Mouse (Mus musculus) lung, embryonic 15.5 days (tissue): Measurements from ENCODE around the gene Myo3b. TPM values are rescaled to one million over a fixed set of nuclear protein-coding genes. Genes with fewer than 3 reads are reported as not detected.

Experiments used
- ATAC-seq: fragments of 200-750 bp; cut with Nextera tagmentation; 2 replicates; pipeline ENCODE4 v1.8.0; 2017; ENCODE audit warnings: moderate number of reproducible peaks, borderline replicate concordance; ENCODE audit not compliant: low FRiP score, low TSS enrichment; ENCODE audit errors: extremely low read depth
- H3K27ac ChIP-seq: fragments of 300-500 bp; sonication (generic); 2 replicates; pipeline ENCODE4 v1.5.1; 2015; ENCODE audit warnings: moderate library complexity, mild to moderate bottlenecking, inconsistent platforms
- H3K27me3 ChIP-seq: fragments of 300-500 bp; sonication (generic); 2 replicates; pipeline ENCODE4 v1.6.1; 2015; ENCODE audit warnings: inconsistent platforms
- H3K36me3 ChIP-seq: fragments of 300-500 bp; sonication (generic); 2 replicates; pipeline ENCODE4 v1.6.1; 2015; ENCODE audit warnings: inconsistent platforms
- H3K4me1 ChIP-seq: fragments of 300-500 bp; sonication (generic); 2 replicates; pipeline ENCODE4 v1.6.1; 2015; ENCODE audit warnings: inconsistent platforms
- H3K4me2 ChIP-seq: fragments of 300-500 bp; sonication (generic); 2 replicates; pipeline ENCODE4 v1.6.1; 2015; ENCODE audit warnings: inconsistent platforms, mild to moderate bottlenecking, moderate library complexity
- H3K4me3 ChIP-seq: fragments of 300-500 bp; sonication (generic); 2 replicates; pipeline ENCODE4 v1.5.1; 2015; ENCODE audit warnings: mild to moderate bottlenecking, inconsistent platforms
- H3K9ac ChIP-seq: fragments of 300-500 bp; sonication (generic); 2 replicates; pipeline ENCODE4 v1.6.1; 2015; ENCODE audit warnings: inconsistent platforms
- H3K9me3 ChIP-seq: fragments of 300-500 bp; sonication (generic); 2 replicates; pipeline ENCODE4 v1.6.1; 2016; ENCODE audit warnings: inconsistent platforms
- WGBS: fragments of 180-500 bp; shearing (Covaris S2); methylation state at CpG from one replicate; pipeline ENCODE4 v1.1.7; 2015; 5-methylcytosine and 5-hydroxymethylcytosine counted together
- polyA plus RNA-seq: library from polyadenylated mRNA; unstranded; fragments of >200 nt; fragmentation: Nextera tagmentation; extraction: Ambion mirVana; gene quantifications from 2 replicates; pipeline ENCODE4 v1.2.1, GENCODE M21; 2015

Gene Myo3b
- polyA plus RNA-seq, 1 experiment from 2014 or later, result 0.46 TPM

GRCm38 (mm10) chr2:70031472-70031871 is 7.5 kb upstream of the Myo3b start:
- WGBS, result 72% methylated on average over 2 of the region's 2 CpGs
- Histone ChIP-seq H3K9ac (no peak overlapping the region), H3K4me3 (no peak overlapping the region), H3K4me2 (no peak overlapping the region), H3K27ac (no peak overlapping the region), H3K9me3 (no peaks in the 10 kb centered on the region; the same call in 1 of the 2 replicates), H3K4me1 (no peaks in the 10 kb centered on the region), H3K27me3 (no peaks in the 10 kb centered on the region), H3K36me3 (no peaks in the 10 kb centered on the region)
- ATAC-seq, result no peak

DNA sequence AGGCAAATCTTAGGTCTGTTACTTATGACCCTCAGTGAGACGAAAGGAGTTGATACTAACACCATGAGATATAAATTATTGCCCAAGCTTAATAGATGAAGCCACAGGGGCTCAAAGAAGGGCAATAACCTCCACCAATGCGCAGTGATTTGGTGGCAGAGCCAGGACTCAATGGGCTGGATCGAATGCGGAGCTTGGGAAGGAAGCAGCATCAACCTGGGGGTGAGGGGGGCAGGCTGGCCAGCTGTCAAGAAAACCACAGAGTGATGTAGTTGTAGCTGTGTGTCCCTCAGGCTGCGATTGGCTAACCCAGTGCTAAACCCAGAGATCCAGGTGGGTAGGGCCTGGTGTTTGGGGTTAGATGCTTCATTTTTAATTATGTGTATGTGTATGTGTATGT is 4.0 kb upstream of the Myo3b start:
- Histone ChIP-seq H3K9me3 (no peaks in the 10 kb centered on the region), H3K9ac (no peak overlapping the region), H3K27me3 (no peaks in the 10 kb centered on the region), H3K4me2 (no peak overlapping the region), H3K4me1 (no peaks in the 10 kb centered on the region), H3K27ac (no peak overlapping the region), H3K36me3 (no peaks in the 10 kb centered on the region), H3K4me3 (no peak overlapping the region)
- WGBS, result 82% methylated on average over 5 of the region's 5 CpGs
- no peak for ATAC-seq

DNA sequence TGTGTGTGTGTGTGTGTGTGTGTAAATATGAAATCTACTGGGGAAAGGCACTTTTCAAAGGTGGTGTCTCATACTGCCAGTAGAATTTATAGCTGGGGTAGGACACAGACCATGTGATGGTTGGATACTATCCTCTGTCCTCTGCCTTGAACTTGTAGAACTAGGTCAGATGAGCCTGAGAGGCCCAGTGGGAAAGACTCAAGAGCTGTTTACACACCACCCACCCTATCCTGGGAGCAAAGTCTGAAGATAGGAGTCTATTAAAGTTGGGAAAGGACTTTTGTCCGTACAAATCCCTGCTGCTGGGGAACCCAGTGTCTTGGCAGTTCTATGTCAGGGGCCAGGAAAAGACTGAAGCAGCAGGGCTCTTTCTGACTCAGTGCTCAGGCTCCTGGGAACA is 3.6 kb upstream of the Myo3b start:
- H3K27ac ChIP-seq, result no peak overlapping the region
- no peaks in the 10 kb centered on the region for H3K27me3 ChIP-seq
- WGBS, result 44% methylated on average over 1 of the region's 1 CpGs
- no peak overlapping the region for H3K4me3 ChIP-seq
- ATAC-seq, result no peak
- no peaks in the 10 kb centered on the region for H3K9me3 ChIP-seq
- H3K36me3 ChIP-seq, result no peaks in the 10 kb centered on the region
- H3K4me2 ChIP-seq, result no peak overlapping the region
- no peaks in the 10 kb centered on the region for H3K4me1 ChIP-seq
- H3K9ac ChIP-seq, result no peak overlapping the region

DNA sequence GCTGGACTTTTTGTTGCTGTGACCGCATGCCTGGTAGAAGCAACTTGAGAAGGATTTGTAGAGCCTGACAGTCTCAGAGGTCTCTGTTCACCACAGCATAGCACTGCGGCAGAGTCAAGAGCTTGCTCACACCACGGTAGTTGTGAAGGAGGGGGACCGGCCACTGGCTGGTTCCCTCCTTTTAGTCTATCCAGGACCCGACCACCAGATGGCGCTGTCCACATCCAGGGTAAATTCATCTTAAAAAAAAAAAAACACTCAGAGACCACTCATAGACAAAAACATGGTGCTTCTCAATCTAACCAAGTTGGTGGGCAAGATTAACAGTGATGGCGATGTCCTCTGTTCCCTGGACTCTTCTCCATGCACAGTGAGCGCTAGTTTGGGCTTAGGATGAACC is 1.7 kb upstream of the Myo3b start:
- H3K27me3 ChIP-seq, result no peaks in the 10 kb centered on the region
- no peak overlapping the region for H3K4me3 ChIP-seq
- no peaks in the 10 kb centered on the region for H3K4me1 ChIP-seq
- WGBS, result 63% methylated on average over 8 of the region's 8 CpGs
- H3K27ac ChIP-seq, result no peak overlapping the region
- no peak for ATAC-seq
- H3K36me3 ChIP-seq, result no peaks in the 10 kb centered on the region
- H3K9me3 ChIP-seq, result no peaks in the 10 kb centered on the region
- H3K4me2 ChIP-seq, result no peak overlapping the region
- no peak overlapping the region for H3K9ac ChIP-seq

DNA sequence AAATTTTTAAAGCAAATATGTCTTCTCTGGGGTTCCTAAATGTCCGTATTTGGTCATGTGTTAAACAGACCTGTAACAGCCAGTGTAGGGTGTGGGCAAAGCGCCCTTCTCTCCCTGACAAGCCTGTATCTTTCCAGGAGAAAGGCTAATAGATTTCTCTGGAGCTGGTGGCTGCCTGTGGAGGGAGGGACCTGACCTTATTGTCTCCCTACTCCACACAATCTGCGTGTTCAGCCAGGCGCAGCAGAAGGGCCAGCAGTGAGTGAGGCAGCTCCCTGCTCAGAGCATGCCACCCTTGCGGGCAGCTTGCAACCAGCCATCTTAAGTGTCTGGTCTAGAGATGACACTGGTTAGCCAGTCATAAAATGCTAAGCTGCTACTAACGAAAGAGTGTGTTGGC is 5.5 kb downstream of the Myo3b start:
- Histone ChIP-seq H3K4me1 (no peaks in the 10 kb centered on the region), H3K9me3 (no peaks in the 10 kb centered on the region), H3K27me3 (no peaks in the 10 kb centered on the region), H3K4me3 (no peak overlapping the region), H3K4me2 (no peak overlapping the region), H3K36me3 (no peaks in the 10 kb centered on the region), H3K27ac (no peak overlapping the region), H3K9ac (no peak overlapping the region)
- ATAC-seq, result no peak
- WGBS, result 59% methylated on average over 6 of the region's 6 CpGs

DNA sequence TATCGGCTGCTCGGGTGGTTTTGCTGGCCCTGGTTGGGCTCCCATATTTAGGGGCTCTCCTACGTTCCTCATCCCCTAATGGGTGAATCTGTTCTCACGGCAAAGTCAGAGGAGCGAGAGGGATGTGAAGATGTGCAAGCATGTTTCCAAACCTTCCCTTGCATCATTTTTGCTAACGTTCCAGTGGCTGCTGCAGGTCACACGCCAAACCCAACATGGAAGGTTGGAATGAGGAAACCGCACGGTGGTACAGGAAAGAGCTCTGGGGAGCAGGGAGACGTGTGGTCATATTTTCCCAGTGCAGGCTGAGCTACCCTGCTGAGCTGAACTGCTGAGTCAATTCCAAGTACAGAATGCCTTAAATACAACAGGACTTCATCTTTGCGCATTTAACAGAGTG is 8.9 kb downstream of the Myo3b start:
- H3K27me3 ChIP-seq, result no peaks in the 10 kb centered on the region
- no peaks in the 10 kb centered on the region for H3K9me3 ChIP-seq
- no peak overlapping the region for H3K27ac ChIP-seq
- no peak overlapping the region for H3K9ac ChIP-seq
- H3K4me3 ChIP-seq, result no peak overlapping the region
- H3K36me3 ChIP-seq, result no peaks in the 10 kb centered on the region
- 88% methylated on average over 11 of the region's 11 CpGs for WGBS
- H3K4me1 ChIP-seq, result no peaks in the 10 kb centered on the region
- ATAC-seq, result no peak
- no peak overlapping the region for H3K4me2 ChIP-seq

GRCm38 (mm10) chr2:70053803-70054202 is 14.9 kb downstream of the Myo3b start:
- ATAC-seq, result no peak
- 80% methylated on average over 9 of the region's 9 CpGs for WGBS
- Histone ChIP-seq H3K4me3 (no peak overlapping the region), H3K4me2 (no peak overlapping the region), H3K9me3 (no peaks in the 10 kb centered on the region), H3K9ac (no peak overlapping the region), H3K27me3 (no peaks in the 10 kb centered on the region), H3K4me1 (no peaks in the 10 kb centered on the region), H3K36me3 (no peaks in the 10 kb centered on the region), H3K27ac (no peak overlapping the region)

- no peaks in the 10 kb centered on the region for H3K4me1 ChIP-seq
- no peaks in the 10 kb centered on the region for H3K9me3 ChIP-seq
- no peaks in the 10 kb centered on the region for H3K36me3 ChIP-seq
- no peaks in the 10 kb centered on the region for H3K27me3 ChIP-seq
- no peak for ATAC-seq
- no peak overlapping the region for H3K4me3 ChIP-seq
- H3K4me2 ChIP-seq, result no peak overlapping the region
- 87% methylated on average over 4 of the region's 4 CpGs for WGBS
- H3K9ac ChIP-seq, result no peak overlapping the region
- no peak overlapping the region for H3K27ac ChIP-seq
Measured at GRCm38 (mm10) chr2:70058201-70058600, 19.3 kb downstream of the Myo3b start.

- Histone ChIP-seq H3K27ac (no peak overlapping the region), H3K4me3 (no peak overlapping the region)
- 37% methylated on average over 11 of the region's 11 CpGs for WGBS
Measured at GRCm38 (mm10) chr2:70060359-70061345, 21.7 kb downstream of the Myo3b start.

GRCm38 (mm10) chr2:70065116-70065515 is 26.2 kb downstream of the Myo3b start:
- H3K27me3 ChIP-seq, result no peaks in the 10 kb centered on the region
- H3K27ac ChIP-seq, result no peak overlapping the region
- H3K9me3 ChIP-seq, result no peaks in the 10 kb centered on the region
- no peak overlapping the region for H3K9ac ChIP-seq
- H3K4me2 ChIP-seq, result no peak overlapping the region
- no peaks in the 10 kb centered on the region for H3K36me3 ChIP-seq
- 76% methylated on average over 6 of the region's 6 CpGs for WGBS
- H3K4me3 ChIP-seq, result no peak overlapping the region
- no peak for ATAC-seq
- H3K4me1 ChIP-seq, result 0 out of 2 replicates have a peak, but pooled peaks cover 3% of the 10 kb centered on the region

More at GRCm38 (mm10) chr2:70060359-70061345, 21.7 kb downstream of the Myo3b start:
- Histone ChIP-seq H3K9me3 (no peaks in the 10 kb centered on the region), H3K36me3 (no peaks in the 10 kb centered on the region), H3K9ac (no peak overlapping the region), H3K4me1 (no peaks in the 10 kb centered on the region), H3K4me2 (no peak overlapping the region), H3K27me3 (no peaks in the 10 kb centered on the region)
- ATAC-seq, result no peak

DNA sequence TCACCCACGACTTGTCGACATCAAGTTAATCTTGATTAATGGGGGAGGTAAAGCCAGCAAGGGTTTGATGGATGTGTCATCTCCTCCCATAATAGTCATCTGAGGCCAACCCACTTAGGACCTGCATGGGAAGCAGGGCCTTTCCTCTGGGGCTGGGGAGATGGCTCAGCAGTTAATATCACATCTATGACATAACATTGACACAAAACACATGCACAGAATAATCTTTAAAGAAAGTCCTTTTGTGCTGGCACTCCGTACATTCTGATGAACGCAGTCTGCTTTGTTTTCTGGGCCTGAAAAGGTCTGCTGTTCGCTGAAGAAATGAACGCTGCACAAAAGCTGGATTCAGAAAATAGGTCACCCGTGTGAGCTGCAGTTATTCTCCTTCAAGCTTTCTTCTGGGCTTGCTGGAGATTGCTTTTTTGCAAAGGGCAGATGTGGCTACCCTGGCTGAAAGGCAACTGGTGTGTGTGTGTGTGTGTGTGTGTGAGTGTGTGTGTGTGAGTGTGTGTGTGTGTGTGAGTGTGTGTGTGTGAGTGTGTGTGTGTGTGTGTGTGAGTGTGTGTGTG is 26.9 kb downstream of the Myo3b start:
- Histone ChIP-seq H3K4me3 (no peak overlapping the region), H3K27me3 (no peaks in the 10 kb centered on the region), H3K9me3 (no peaks in the 10 kb centered on the region), H3K4me2 (no peak overlapping the region), H3K4me1 (0 out of 2 replicates have a peak, but pooled peaks cover 3% of the 10 kb centered on the region), H3K27ac (no peak overlapping the region), H3K36me3 (no peaks in the 10 kb centered on the region), H3K9ac (no peak overlapping the region)
- 66% methylated on average over 7 of the region's 7 CpGs for WGBS
- ATAC-seq, result no peak

DNA sequence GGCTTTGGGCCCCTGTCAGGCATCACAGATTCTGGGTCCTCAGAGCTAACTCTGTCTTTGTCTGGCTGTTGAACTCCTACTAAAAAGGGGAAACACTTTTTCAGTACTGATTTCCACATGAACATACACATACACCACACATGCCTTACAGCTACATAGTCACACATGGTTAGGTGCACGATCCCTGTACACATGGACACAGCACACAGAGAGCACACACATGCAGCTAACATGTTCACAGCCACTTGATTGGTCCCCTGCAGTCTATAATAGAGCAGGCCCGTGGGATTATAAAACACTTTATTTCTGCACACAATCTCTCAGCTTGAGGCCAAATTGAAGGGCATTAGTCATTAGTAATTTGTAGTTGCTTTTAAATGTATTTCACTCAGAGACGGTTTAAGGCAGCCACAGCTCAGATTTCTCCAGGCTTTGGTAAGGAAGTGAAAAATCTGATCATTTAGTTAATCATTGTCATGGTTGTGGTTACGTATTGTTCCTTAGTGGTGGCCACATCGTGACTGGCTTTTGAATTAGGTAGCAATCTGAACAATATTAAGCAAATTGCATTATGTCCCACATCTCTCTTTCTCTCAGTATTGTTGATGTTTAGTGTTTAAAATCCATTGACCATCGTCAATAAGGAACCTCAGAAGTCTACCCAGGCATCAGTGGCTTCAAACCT is 27.6 kb downstream of the Myo3b start:
- Histone ChIP-seq H3K4me3 (no peak overlapping the region), H3K36me3 (no peaks in the 10 kb centered on the region), H3K4me2 (no peak overlapping the region), H3K27me3 (no peaks in the 10 kb centered on the region), H3K9me3 (no peaks in the 10 kb centered on the region), H3K9ac (no peak overlapping the region), H3K27ac (no peak overlapping the region), H3K4me1 (0 out of 2 replicates have a peak, but pooled peaks cover 3% of the 10 kb centered on the region)
- ATAC-seq, result no peak
- 64% methylated on average over 6 of the region's 6 CpGs for WGBS
